Mouse (Mus musculus) stomach, postnatal 0 days (tissue): Measurements from ENCODE around the gene Phf5a. TPM values are rescaled to one million over a fixed set of nuclear protein-coding genes. Genes with fewer than 3 reads are reported as not detected.
A peak's percentile ranks its signal among the peaks of the same experiment; 100 is the strongest.
"Not testable (repeated sequence)": the region's sequence is repeated elsewhere in the genome, so short reads cannot be mapped to it uniquely, and the experiment has no call there.

ENCODE experiments used
- ATAC-seq: fragments of 200-750 bp; cut with Nextera tagmentation; 2 replicates; pipeline ENCODE4 v1.8.0; 2017; ENCODE audit not compliant: low FRiP score, low TSS enrichment
- DNase-seq: peaks from one replicate; pipeline ENCODE4 v3.0.0-alpha.2; 2016; ENCODE audit warnings: low spot score
- H3K27ac ChIP-seq: fragments of 300-500 bp; sonication (generic); replicated peaks from 2 replicates; pipeline ENCODE4 v1.5.1; 2014; ENCODE audit warnings: mild to moderate bottlenecking, control low read depth
- H3K27me3 ChIP-seq: fragments of 300-500 bp; sonication (generic); 2 replicates; pipeline ENCODE4 v1.6.1; 2014; ENCODE audit warnings: low read length; ENCODE audit not compliant: control insufficient read depth, insufficient read depth
- H3K36me3 ChIP-seq: fragments of 300-500 bp; sonication (generic); 2 replicates; pipeline ENCODE4 v1.6.1; 2014; ENCODE audit warnings: low read length, mixed read lengths; ENCODE audit not compliant: control insufficient read depth, insufficient read depth
- H3K4me1 ChIP-seq: fragments of 300-500 bp; sonication (generic); replicated peaks from 2 replicates; pipeline ENCODE4 v1.6.1; 2014; ENCODE audit warnings: antibody characterized with exemption; ENCODE audit not compliant: control insufficient read depth, insufficient read depth
- H3K4me2 ChIP-seq: fragments of 300-500 bp; sonication (generic); replicated peaks from 2 replicates; pipeline ENCODE4 v1.6.1; 2014; ENCODE audit warnings: low read depth, mild to moderate bottlenecking, control low read depth, moderate library complexity
- H3K4me3 ChIP-seq: fragments of 300-500 bp; sonication (generic); 2 replicates; pipeline ENCODE4 v1.5.1; 2014; ENCODE audit warnings: low read depth, low read length, control low read depth
- H3K9ac ChIP-seq: fragments of 300-500 bp; sonication (generic); 2 replicates; pipeline ENCODE4 v1.6.1; 2014; ENCODE audit warnings: mild to moderate bottlenecking, low read length, control low read depth, mixed read lengths
- H3K9me3 ChIP-seq: fragments of 300-500 bp; sonication (generic); 2 replicates; pipeline ENCODE4 v1.6.1; 2016; ENCODE audit warnings: low read length; ENCODE audit not compliant: control insufficient read depth
- CTCF ChIP-seq: IDR thresholded peaks from 2 replicates; pipeline ENCODE4 v1.5.1; 2016; ENCODE audit warnings: antibody characterized with exemption, low read depth, mild to moderate bottlenecking, moderate library complexity
- EP300 ChIP-seq: optimal IDR thresholded peaks from 2 replicates; pipeline ENCODE3; 2016; ENCODE audit warnings: antibody characterized with exemption
- WGBS: fragments of 180-500 bp; shearing (Covaris S2); extraction: QIAGEN DNeasy Blood & Tissue Kit; methylation state at CpG from one replicate; pipeline ENCODE4 v1.1.7; 2014; 5-methylcytosine and 5-hydroxymethylcytosine counted together
- polyA plus RNA-seq: library from polyadenylated mRNA; unstranded; fragments of >200 nt; fragmentation: Nextera tagmentation; extraction: Ambion mirVana; gene quantifications from 2 replicates; pipeline ENCODE4 v1.2.1, GENCODE M21; 2015

The Phf5a gene
- polyA plus RNA-seq, 1 experiment from 2014 or later = 75.8 TPM

GRCm38 (mm10) chr15:81917201-81917600 lies 45.5 kb upstream of the Phf5a start:
- Histone ChIP-seq H3K27ac (no peak overlapping the region), H3K9me3 (no peaks in the 10 kb centered on the region), H3K9ac (no peak overlapping the region), H3K4me1 (no peaks in the 10 kb centered on the region), H3K27me3 (no peaks in the 10 kb centered on the region), H3K36me3 (peaks cover 26% of the 10 kb centered on the region), H3K4me3 (no peak overlapping the region), H3K4me2 (no peak overlapping the region)
- ATAC-seq (no peak), DNase-seq (no peak)
- 88% methylated on average over 12 of the region's 12 CpGs for WGBS
- TF ChIP-seq CTCF = no peak
- TF ChIP-seq EP300 = no peak

GRCm38 (mm10) chr15:81915663-81916062 lies 44.0 kb upstream of the Phf5a start:
- ATAC-seq (no peak), DNase-seq (no peak)
- Histone ChIP-seq H3K27me3 (no peaks in the 10 kb centered on the region), H3K4me2 (no peak overlapping the region), H3K4me1 (no peaks in the 10 kb centered on the region), H3K27ac (no peak overlapping the region), H3K4me3 (no peak overlapping the region), H3K9ac (no peak overlapping the region), H3K36me3 (peaks cover 30% of the 10 kb centered on the region), H3K9me3 (no peaks in the 10 kb centered on the region)
- WGBS = 69% methylated on average over 5 of the region's 5 CpGs
- no peak for TF ChIP-seq EP300
- TF ChIP-seq CTCF = no peak

GRCm38 (mm10) chr15:81914668-81915067 lies 43.0 kb upstream of the Phf5a start:
- peaks cover 37% of the 10 kb centered on the region for H3K36me3 ChIP-seq
- no peak for TF ChIP-seq CTCF
- TF ChIP-seq EP300 = no peak
- H3K4me2 ChIP-seq = no peak overlapping the region
- H3K4me3 ChIP-seq = no peak overlapping the region
- H3K9ac ChIP-seq = no peak overlapping the region
- WGBS = 80% methylated on average over 5 of the region's 5 CpGs
- no peaks in the 10 kb centered on the region for H3K9me3 ChIP-seq
- no peak overlapping the region for H3K27ac ChIP-seq
- DNase-seq (no peak), ATAC-seq (0 out of 2 replicates have a peak, but pooled peaks have one; percentile 8)
- no peaks in the 10 kb centered on the region for H3K4me1 ChIP-seq
- no peaks in the 10 kb centered on the region for H3K27me3 ChIP-seq

- DNase-seq (no peak), ATAC-seq (no peak)
- WGBS = 59% methylated on average over 2 of the region's 2 CpGs
- no peaks in the 10 kb centered on the region for H3K27me3 ChIP-seq
- no peak overlapping the region for H3K9ac ChIP-seq
- no peak overlapping the region for H3K4me3 ChIP-seq
- H3K27ac ChIP-seq = no peak overlapping the region
- H3K4me1 ChIP-seq = no peaks in the 10 kb centered on the region
- H3K4me2 ChIP-seq = no peak overlapping the region
- TF ChIP-seq CTCF (no peak), EP300 (no peak)
- H3K9me3 ChIP-seq = no peaks in the 10 kb centered on the region
- H3K36me3 ChIP-seq = peaks cover 43% of the 10 kb centered on the region
Observed at GRCm38 (mm10) chr15:81912498-81912897, 40.8 kb upstream of the Phf5a start.

- not testable (repeated sequence) for DNase-seq, H3K27me3 ChIP-seq, H3K4me3 ChIP-seq, H3K9me3 ChIP-seq, ATAC-seq, H3K27ac ChIP-seq, H3K4me1 ChIP-seq, H3K4me2 ChIP-seq, H3K9ac ChIP-seq
- WGBS = 78% methylated on average over 4 of the region's 4 CpGs
- H3K36me3 ChIP-seq = peaks cover 44% of the 10 kb centered on the region
- peak; percentile 43 for TF ChIP-seq CTCF
Observed at GRCm38 (mm10) chr15:81908767-81909166, 37.1 kb upstream of the Phf5a start.

GRCm38 (mm10) chr15:81907953-81908352 lies 36.2 kb upstream of the Phf5a start:
- no peaks in the 10 kb centered on the region for H3K27me3 ChIP-seq
- 72% methylated on average over 8 of the region's 8 CpGs for WGBS
- H3K4me3 ChIP-seq = no peak overlapping the region
- ATAC-seq (peak; percentile 66), DNase-seq (peak; percentile 35)
- no peak overlapping the region for H3K4me2 ChIP-seq
- peaks cover 39% of the 10 kb centered on the region for H3K36me3 ChIP-seq
- H3K27ac ChIP-seq = no peak overlapping the region
- no peaks in the 10 kb centered on the region for H3K9me3 ChIP-seq
- TF ChIP-seq EP300 (no peak), CTCF (no peak)
- no peaks in the 10 kb centered on the region for H3K4me1 ChIP-seq
- no peak overlapping the region for H3K9ac ChIP-seq
